Mouse (Mus musculus): ENCODE data around the gene Zscan4-ps1. TPM values are rescaled to one million over a fixed set of nuclear protein-coding genes. Genes with fewer than 3 reads are reported as not detected.
"Not testable (repeated sequence)": the region's sequence is repeated elsewhere in the genome, so short reads cannot be mapped to it uniquely, and the experiment has no call there.

Zscan4-ps1 gene
- polyA plus RNA-seq (2016; fragmentation: Nextera tagmentation; extraction: Ambion mirVana) = not detected in 2 replicates

- WGBS = 95% methylated on average over 2 of the region's 2 CpGs
- not testable (repeated sequence) for H3K36me3 ChIP-seq; ATAC-seq (ENCODE audit: insufficient number of reproducible peaks, insufficient read depth, low FRiP score, low TSS enrichment, low read depth)
These were observed at the start of gene Zscan4-ps1 for GRCm38 (mm10) chr7:11069591-11069990. Gene Zscan4-ps1, minus strand, starts transcription at chr7:11069691.

More at GRCm38 (mm10) chr7:11069591-11069990, at the start of gene Zscan4-ps1:
- not testable (repeated sequence) for H3K4me1 ChIP-seq (replicated peaks); H3K9ac ChIP-seq (replicated peaks); H3K4me2 ChIP-seq; H3K27me3 ChIP-seq; H3K4me3 ChIP-seq (replicated peaks); H3K27ac ChIP-seq
- peaks cover 17% of the 10 kb centered on the region; the same call in 1 of the 2 replicates for H3K9me3 ChIP-seq

Other genes starting within 250 kb of the Zscan4-ps1 start
- gene Zscan4b, start 164.6 kb downstream of the Zscan4-ps1 start, polyA plus RNA-seq (2016; fragmentation: Nextera tagmentation; extraction: Ambion mirVana) = not detected in 2 replicates
- gene Zscan4c, start 63.9 kb downstream of the Zscan4-ps1 start, polyA plus RNA-seq (2016; fragmentation: Nextera tagmentation; extraction: Ambion mirVana) = not detected in 2 replicates
- gene Zscan4d, start 96.5 kb upstream of the Zscan4-ps1 start, polyA plus RNA-seq (2016; fragmentation: Nextera tagmentation; extraction: Ambion mirVana) = not detected in 2 replicates
- not detected in 2 replicates for gene Zscan4e, start 241.0 kb upstream of the Zscan4-ps1 start, polyA plus RNA-seq (2016; fragmentation: Nextera tagmentation; extraction: Ambion mirVana)